Mouse (Mus musculus) hindbrain, embryonic 15.5 days (tissue): Measurements from ENCODE around the gene Hdac5. TPM values are rescaled to one million over a fixed set of nuclear protein-coding genes. Genes with fewer than 3 reads are reported as not detected.

Experiments used
- ATAC-seq: fragments of 200-750 bp; cut with Nextera tagmentation; 2 replicates; pipeline ENCODE4 v1.8.0; 2017; ENCODE audit warnings: low read depth, moderate number of reproducible peaks, moderate TSS enrichment; ENCODE audit not compliant: low FRiP score
- H3K27ac ChIP-seq: fragments of 300-500 bp; sonication (generic); replicated peaks from 2 replicates; pipeline ENCODE4 v1.5.1; 2015; ENCODE audit warnings: mild to moderate bottlenecking, inconsistent platforms
- H3K27me3 ChIP-seq: fragments of 300-500 bp; sonication (generic); 2 replicates; pipeline ENCODE4 v1.6.1; 2015; ENCODE audit warnings: control low read depth, inconsistent platforms
- H3K36me3 ChIP-seq: fragments of 300-500 bp; sonication (generic); 2 replicates; pipeline ENCODE4 v1.6.1; 2015; ENCODE audit warnings: control low read depth, inconsistent platforms
- H3K4me1 ChIP-seq: fragments of 300-500 bp; sonication (generic); replicated peaks from 2 replicates; pipeline ENCODE4 v1.6.1; 2015; ENCODE audit warnings: control low read depth, inconsistent platforms
- H3K4me2 ChIP-seq: fragments of 300-500 bp; sonication (generic); 2 replicates; pipeline ENCODE4 v1.6.1; 2015; ENCODE audit warnings: moderate library complexity, mild to moderate bottlenecking, inconsistent platforms
- H3K4me3 ChIP-seq: fragments of 300-500 bp; sonication (generic); 2 replicates; pipeline ENCODE4 v1.5.1; 2015; ENCODE audit warnings: mild to moderate bottlenecking, inconsistent platforms
- H3K9ac ChIP-seq: fragments of 300-500 bp; sonication (generic); 2 replicates; pipeline ENCODE4 v1.6.1; 2015; ENCODE audit warnings: inconsistent platforms
- H3K9me3 ChIP-seq: fragments of 300-500 bp; sonication (generic); 2 replicates; pipeline ENCODE4 v1.6.1; 2016; ENCODE audit warnings: control low read depth, inconsistent platforms
- WGBS: fragments of 180-500 bp; shearing (Covaris S2); methylation state at CpG from one replicate; pipeline ENCODE4 v1.1.7; 2015; 5-methylcytosine and 5-hydroxymethylcytosine counted together
- polyA plus RNA-seq: library from polyadenylated mRNA; unstranded; fragments of >200 nt; fragmentation: Nextera tagmentation; extraction: Ambion mirVana; gene quantifications from 2 replicates; pipeline ENCODE4 v1.2.1, GENCODE M21; 2015

The Hdac5 gene
- polyA plus RNA-seq, 1 experiment from 2014 or later, result 82.7 TPM

- Histone ChIP-seq H3K27ac (no peak overlapping the region), H3K27me3 (no peaks in the 10 kb centered on the region), H3K9me3 (no peaks in the 10 kb centered on the region), H3K4me3 (no peak overlapping the region), H3K4me1 (peaks cover 59% of the 10 kb centered on the region), H3K4me2 (no peak overlapping the region), H3K9ac (no peak overlapping the region), H3K36me3 (peaks cover 10% of the 10 kb centered on the region; the same call in 1 of the 2 replicates)
- ATAC-seq, result no peak
- WGBS, result 18% methylated on average over 2 of the region's 2 CpGs
Observed at GRCm38 (mm10) chr11:102209742-102210141, 20.2 kb downstream of the Hdac5 start.

GRCm38 (mm10) chr11:102208846-102209245, 21.1 kb downstream of the Hdac5 start:
- Histone ChIP-seq H3K4me1 (peaks cover 50% of the 10 kb centered on the region), H3K9me3 (no peaks in the 10 kb centered on the region), H3K4me3 (no peak overlapping the region), H3K9ac (no peak overlapping the region), H3K4me2 (no peak overlapping the region), H3K36me3 (peaks cover 19% of the 10 kb centered on the region), H3K27ac (no peak overlapping the region), H3K27me3 (no peaks in the 10 kb centered on the region)
- 32% methylated on average over 4 of the region's 4 CpGs for WGBS
- peak; percentile 9; the same call in 1 of the 2 replicates for ATAC-seq

- no peak overlapping the region for H3K4me2 ChIP-seq
- H3K9ac ChIP-seq, result no peak overlapping the region
- peaks cover 23% of the 10 kb centered on the region for H3K36me3 ChIP-seq
- H3K27me3 ChIP-seq, result no peaks in the 10 kb centered on the region
- no peak for ATAC-seq
- no peak overlapping the region for H3K27ac ChIP-seq
- no peaks in the 10 kb centered on the region for H3K9me3 ChIP-seq
- peaks cover 45% of the 10 kb centered on the region for H3K4me1 ChIP-seq
- 20% methylated on average over 11 of the region's 11 CpGs for WGBS
- no peak overlapping the region for H3K4me3 ChIP-seq
Observed at GRCm38 (mm10) chr11:102207825-102208777, 21.9 kb downstream of the Hdac5 start.

GRCm38 (mm10) chr11:102206481-102206880, 23.5 kb downstream of the Hdac5 start:
- Histone ChIP-seq H3K9ac (no peak overlapping the region), H3K4me2 (no peak overlapping the region), H3K36me3 (peaks cover 31% of the 10 kb centered on the region), H3K27me3 (no peaks in the 10 kb centered on the region), H3K4me3 (no peak overlapping the region), H3K4me1 (peaks cover 36% of the 10 kb centered on the region), H3K9me3 (no peaks in the 10 kb centered on the region), H3K27ac (no peak overlapping the region)
- ATAC-seq, result no peak
- 66% methylated on average over 20 of the region's 30 CpGs for WGBS

- Histone ChIP-seq H3K27me3 (no peaks in the 10 kb centered on the region), H3K4me1 (no peaks in the 10 kb centered on the region), H3K9ac (no peak overlapping the region), H3K4me3 (no peak overlapping the region), H3K9me3 (no peaks in the 10 kb centered on the region), H3K27ac (no peak overlapping the region), H3K4me2 (no peak overlapping the region), H3K36me3 (peaks cover 66% of the 10 kb centered on the region)
- no peak for ATAC-seq
- WGBS, result 76% methylated on average over 12 of the region's 12 CpGs
Observed at GRCm38 (mm10) chr11:102201408-102201821, 28.6 kb downstream of the Hdac5 start.

GRCm38 (mm10) chr11:102199856-102200255, 30.1 kb downstream of the Hdac5 start:
- H3K4me2 ChIP-seq, result no peak overlapping the region
- H3K27ac ChIP-seq, result no peak overlapping the region
- H3K27me3 ChIP-seq, result no peaks in the 10 kb centered on the region
- H3K9me3 ChIP-seq, result no peaks in the 10 kb centered on the region
- WGBS, result 87% methylated on average over 9 of the region's 9 CpGs
- H3K4me1 ChIP-seq, result no peaks in the 10 kb centered on the region
- no peak for ATAC-seq
- no peak overlapping the region for H3K9ac ChIP-seq
- H3K36me3 ChIP-seq, result peaks cover 73% of the 10 kb centered on the region
- no peak overlapping the region for H3K4me3 ChIP-seq

- Histone ChIP-seq H3K4me2 (no peak overlapping the region), H3K9me3 (no peaks in the 10 kb centered on the region), H3K9ac (no peak overlapping the region), H3K27me3 (no peaks in the 10 kb centered on the region), H3K4me3 (no peak overlapping the region), H3K4me1 (no peaks in the 10 kb centered on the region), H3K36me3 (peaks cover 72% of the 10 kb centered on the region), H3K27ac (no peak overlapping the region)
- no peak for ATAC-seq
- 76% methylated on average over 6 of the region's 6 CpGs for WGBS
Observed at GRCm38 (mm10) chr11:102198245-102198644, 31.7 kb downstream of the Hdac5 start.

GRCm38 (mm10) chr11:102196018-102196797, 33.8 kb downstream of the Hdac5 start:
- Histone ChIP-seq H3K9me3 (no peaks in the 10 kb centered on the region), H3K27me3 (no peaks in the 10 kb centered on the region), H3K4me3 (no peak overlapping the region), H3K4me1 (peaks cover 3% of the 10 kb centered on the region), H3K4me2 (no peak overlapping the region), H3K9ac (no peak overlapping the region), H3K27ac (no peak overlapping the region), H3K36me3 (peaks cover 64% of the 10 kb centered on the region)
- WGBS, result 91% methylated on average over 21 of the region's 21 CpGs
- no peak for ATAC-seq

GRCm38 (mm10) chr11:102193657-102194440, 36.1 kb downstream of the Hdac5 start:
- Histone ChIP-seq H3K27me3 (no peaks in the 10 kb centered on the region), H3K4me1 (peaks cover 23% of the 10 kb centered on the region), H3K4me3 (no peak overlapping the region), H3K9me3 (no peaks in the 10 kb centered on the region), H3K27ac (no peak overlapping the region), H3K4me2 (no peak overlapping the region), H3K36me3 (peaks cover 48% of the 10 kb centered on the region), H3K9ac (no peak overlapping the region)
- 88% methylated on average over 9 of the region's 9 CpGs for WGBS
- ATAC-seq, result no peak

GRCm38 (mm10) chr11:102190848-102191247, 39.1 kb downstream of the Hdac5 start:
- Histone ChIP-seq H3K4me1 (peaks cover 28% of the 10 kb centered on the region), H3K9me3 (no peaks in the 10 kb centered on the region), H3K36me3 (peaks cover 23% of the 10 kb centered on the region), H3K4me3 (peak overlapping the region; percentile 68), H3K27ac (no peak overlapping the region), H3K4me2 (peak overlapping the region; percentile 90), H3K27me3 (no peaks in the 10 kb centered on the region), H3K9ac (0 out of 2 replicates have a peak overlapping the region, but pooled peaks have one; percentile 19)
- ATAC-seq, result no peak
- WGBS, result 46% methylated on average over 4 of the region's 4 CpGs
